24 mouse cellular contexts compared by ENCODE assay signal in genomic region chr4:82099970-82100368, GRCm38 (mm10).
A peak's percentile ranks its signal among the peaks of the same experiment; 100 is the strongest.
DNase-seq lines count a peak whose midpoint lies in the region; ATAC-seq lines count a peak whose summit lies in the region.
"Had no signal": no experiment of that assay in that cellular context is flagged by ENCODE, and none has a peak within 500 bp of the region (broad histone marks: within the 10 kb centered on the region; RNA-seq: fewer than 3 reads in every experiment).

No protein-coding gene starts in this region.

- no peak overlapping the region for H3K27ac ChIP-seq in embryonic facial prominence, embryonic 11.5 days (replicated peaks; ENCODE audit: low read depth, low read length)
- H3K27ac ChIP-seq in embryonic facial prominence, embryonic 10.5 days (replicated peaks) = no peak overlapping the region
- H3K27ac ChIP-seq in embryonic facial prominence, embryonic 12.5 days = peak overlapping the region; percentile 84
- peak overlapping the region; percentile 70 for H3K27ac ChIP-seq in embryonic facial prominence, embryonic 15.5 days (replicated peaks)
- no peak overlapping the region for H3K27ac ChIP-seq in liver, embryonic 12.5 days
- H3K27ac ChIP-seq: heart, adult 2 months; heart, embryonic 10.5 days; heart, embryonic 13.5 days; hindbrain, embryonic 12.5 days; hindbrain, embryonic 15.5 days had no signal

- no peaks in the 10 kb centered on the region for H3K9me3 ChIP-seq in embryonic facial prominence, embryonic 11.5 days (replicated peaks; ENCODE audit: control insufficient read depth, low read length)
- no peaks in the 10 kb centered on the region for H3K9me3 ChIP-seq in embryonic facial prominence, embryonic 10.5 days
- H3K9me3 ChIP-seq in embryonic facial prominence, embryonic 12.5 days = no peaks in the 10 kb centered on the region
- no peaks in the 10 kb centered on the region; the same call in 1 of the 2 replicates for H3K9me3 ChIP-seq in embryonic facial prominence, embryonic 15.5 days (replicated peaks)
- 0 out of 2 replicates have a peak, but pooled peaks cover 3% of the 10 kb centered on the region for H3K9me3 ChIP-seq in liver, embryonic 12.5 days (replicated peaks)
- H3K9me3 ChIP-seq: forebrain, embryonic 15.5 days; heart, embryonic 10.5 days; heart, embryonic 13.5 days; hindbrain, embryonic 12.5 days; hindbrain, embryonic 15.5 days had no signal

- 69% methylated on average over 6 of the region's 6 CpGs for WGBS in embryonic facial prominence, embryonic 11.5 days
- WGBS in embryonic facial prominence, embryonic 10.5 days = 69% methylated on average over 6 of the region's 6 CpGs
- WGBS in embryonic facial prominence, embryonic 12.5 days = 57% methylated on average over 6 of the region's 6 CpGs
- 31% methylated on average over 6 of the region's 6 CpGs for WGBS in embryonic facial prominence, embryonic 15.5 days
- WGBS in liver, embryonic 12.5 days (ENCODE audit: insufficient replicate concordance) = 63% methylated on average over 6 of the region's 6 CpGs

- H3K4me3 ChIP-seq in embryonic facial prominence, embryonic 11.5 days (ENCODE audit: low read depth, low read length) = no peak overlapping the region
- no peak overlapping the region for H3K4me3 ChIP-seq in embryonic facial prominence, embryonic 10.5 days
- H3K4me3 ChIP-seq in embryonic facial prominence, embryonic 12.5 days = no peak overlapping the region
- no peak overlapping the region for H3K4me3 ChIP-seq in embryonic facial prominence, embryonic 15.5 days (replicated peaks)
- no peak overlapping the region for H3K4me3 ChIP-seq in liver, embryonic 12.5 days
- H3K4me3 ChIP-seq: forebrain, embryonic 15.5 days; heart, adult 2 months; heart, embryonic 10.5 days; heart, embryonic 13.5 days; hindbrain, embryonic 12.5 days; hindbrain, embryonic 15.5 days had no signal

- H3K27me3 ChIP-seq in embryonic facial prominence, embryonic 11.5 days (ENCODE audit: control insufficient read depth, insufficient read depth, low read length) = no peaks in the 10 kb centered on the region
- no peaks in the 10 kb centered on the region for H3K27me3 ChIP-seq in embryonic facial prominence, embryonic 10.5 days (replicated peaks; ENCODE audit: low read depth, poor library complexity, severe bottlenecking)
- H3K27me3 ChIP-seq in embryonic facial prominence, embryonic 12.5 days = no peaks in the 10 kb centered on the region
- no peaks in the 10 kb centered on the region for H3K27me3 ChIP-seq in embryonic facial prominence, embryonic 15.5 days
- no peaks in the 10 kb centered on the region for H3K27me3 ChIP-seq in liver, embryonic 12.5 days (replicated peaks)
- H3K27me3 ChIP-seq: forebrain, embryonic 15.5 days; heart, embryonic 13.5 days; hindbrain, embryonic 12.5 days; hindbrain, embryonic 15.5 days had no signal

- no peaks in the 10 kb centered on the region for H3K4me1 ChIP-seq in embryonic facial prominence, embryonic 11.5 days (ENCODE audit: control insufficient read depth, insufficient read depth, low read length)
- H3K4me1 ChIP-seq in embryonic facial prominence, embryonic 10.5 days = 0 out of 2 replicates have a peak, but pooled peaks cover 7% of the 10 kb centered on the region
- peaks cover 8% of the 10 kb centered on the region for H3K4me1 ChIP-seq in embryonic facial prominence, embryonic 12.5 days
- H3K4me1 ChIP-seq in embryonic facial prominence, embryonic 15.5 days = peaks cover 18% of the 10 kb centered on the region
- no peaks in the 10 kb centered on the region for H3K4me1 ChIP-seq in liver, embryonic 12.5 days
- H3K4me1 ChIP-seq: heart, embryonic 10.5 days; hindbrain, embryonic 15.5 days had no signal

- no peak for ATAC-seq in embryonic facial prominence, embryonic 11.5 days (replicated peaks; ENCODE audit: insufficient number of reproducible peaks, low FRiP score, low TSS enrichment, low read depth)
- ATAC-seq in embryonic facial prominence, embryonic 12.5 days (ENCODE audit: insufficient number of reproducible peaks, insufficient read depth, low FRiP score, low TSS enrichment) = no peak
- ATAC-seq in embryonic facial prominence, embryonic 15.5 days (ENCODE audit: insufficient number of reproducible peaks, low FRiP score, low TSS enrichment, low read depth) = no peak; the same call in 1 of the 2 replicates
- no peak for ATAC-seq in liver, embryonic 12.5 days
- ATAC-seq: activated CD4-positive, CD25-positive, alpha-beta regulatory T cell, adult 4 months had no signal

- H3K9ac ChIP-seq in embryonic facial prominence, embryonic 11.5 days (replicated peaks; ENCODE audit: low read length) = no peak overlapping the region
- H3K9ac ChIP-seq in embryonic facial prominence, embryonic 12.5 days = no peak overlapping the region
- H3K9ac ChIP-seq in embryonic facial prominence, embryonic 15.5 days = no peak overlapping the region
- no peak overlapping the region for H3K9ac ChIP-seq in liver, embryonic 12.5 days
- H3K9ac ChIP-seq: forebrain, embryonic 15.5 days; heart, embryonic 13.5 days; hindbrain, embryonic 12.5 days; hindbrain, embryonic 15.5 days had no signal

- peak; percentile 19 for DNase-seq in embryonic facial prominence, embryonic 11.5 days (ENCODE audit: low spot score)
- no peak for DNase-seq in embryonic facial prominence, embryonic 10.5 days (ENCODE audit: low spot score)
- peak; percentile 99 for DNase-seq in gonadal fat pad, adult 2 months (ENCODE audit: low read depth)
- DNase-seq in layer of hippocampus, postnatal 10 days (ENCODE audit: low spot score in 2 of 2) = no peak
- no peak for DNase-seq in layer of hippocampus, postnatal 25 days (ENCODE audit: extremely low spot score in 1 of 2, low spot score in 1 of 2)
- DNase-seq: adrenal gland, adult 8-10 months; adrenal gland, postnatal 36 days; cerebellum, adult 2 months; cerebellum, postnatal 10 days; cerebellum, postnatal 36 days; embryo, embryonic 11 days; gastrocnemius, postnatal 25 days; heart, adult 2 months; heart, postnatal 14 days; kidney, adult 11 months had no signal

- no peaks in the 10 kb centered on the region for H3K36me3 ChIP-seq in embryonic facial prominence, embryonic 11.5 days (replicated peaks; ENCODE audit: control insufficient read depth, insufficient read depth, low read depth, low read length)
- no peaks in the 10 kb centered on the region for H3K36me3 ChIP-seq in embryonic facial prominence, embryonic 10.5 days (replicated peaks)
- H3K36me3 ChIP-seq in embryonic facial prominence, embryonic 12.5 days = no peaks in the 10 kb centered on the region
- H3K36me3 ChIP-seq in embryonic facial prominence, embryonic 15.5 days = 0 out of 2 replicates have a peak, but pooled peaks cover 2% of the 10 kb centered on the region
- H3K36me3 ChIP-seq in liver, embryonic 12.5 days = no peaks in the 10 kb centered on the region
- H3K36me3 ChIP-seq: forebrain, embryonic 15.5 days; heart, embryonic 10.5 days; heart, embryonic 13.5 days; hindbrain, embryonic 12.5 days; hindbrain, embryonic 15.5 days had no signal

- no peak overlapping the region for H3K4me2 ChIP-seq in embryonic facial prominence, embryonic 11.5 days (ENCODE audit: low read depth, low read length)
- H3K4me2 ChIP-seq in embryonic facial prominence, embryonic 12.5 days (replicated peaks) = no peak overlapping the region
- H3K4me2 ChIP-seq in embryonic facial prominence, embryonic 15.5 days (replicated peaks) = no peak overlapping the region
- H3K4me2 ChIP-seq in liver, embryonic 12.5 days = no peak overlapping the region
- H3K4me2 ChIP-seq: forebrain, embryonic 15.5 days; heart, embryonic 13.5 days; hindbrain, embryonic 12.5 days; hindbrain, embryonic 15.5 days had no signal

Comparison
In these comparisons a context has a peak if more than half of its experiments do, and no peak if none do; other contexts are left out.
1. DNase-seq: peak in embryonic facial prominence, embryonic 11.5 days (single experiment) and gonadal fat pad, adult 2 months (single experiment); none in embryonic facial prominence, embryonic 10.5 days (single experiment), layer of hippocampus, postnatal 10 days (0 of 2) and layer of hippocampus, postnatal 25 days (0 of 2).
2. H3K27ac ChIP-seq: peak in embryonic facial prominence, embryonic 12.5 days (single experiment) and embryonic facial prominence, embryonic 15.5 days (single experiment); none in embryonic facial prominence, embryonic 11.5 days (single experiment), embryonic facial prominence, embryonic 10.5 days (single experiment) and liver, embryonic 12.5 days (single experiment).